Mouse (Mus musculus): ENCODE results near the gene Zfp988. TPM values are rescaled to one million over a fixed set of nuclear protein-coding genes. Genes with fewer than 3 reads are reported as not detected.
"Not testable (repeated sequence)": the region's sequence is repeated elsewhere in the genome, so short reads cannot be mapped to it uniquely, and the experiment has no call there.

Zfp988 gene
- polyA plus RNA-seq, 1 experiment, result 0.04 TPM

- DNase-seq (ENCODE audit: low spot score), result not testable (repeated sequence)
These were observed 37.8 kb downstream of the Zfp988 start for GRCm38 (mm10) chr4:147343042-147343908.

- not testable (repeated sequence) for DNase-seq (ENCODE audit: low spot score)
These were observed 39.6 kb downstream of the Zfp988 start for GRCm38 (mm10) chr4:147345061-147345554.

GRCm38 (mm10) chr4:147346361-147347035 is 41.0 kb downstream of the Zfp988 start:
- DNase-seq (ENCODE audit: low spot score), result not testable (repeated sequence)

GRCm38 (mm10) chr4:147347300-147347699 is 41.8 kb downstream of the Zfp988 start:
- DNase-seq (ENCODE audit: low spot score), result not testable (repeated sequence)

- DNase-seq (ENCODE audit: low spot score), result not testable (repeated sequence)
These were observed 42.4 kb downstream of the Zfp988 start for GRCm38 (mm10) chr4:147347880-147348279.

- DNase-seq (ENCODE audit: low spot score), result not testable (repeated sequence)
These were observed 42.9 kb downstream of the Zfp988 start for GRCm38 (mm10) chr4:147348401-147348800.

- not testable (repeated sequence) for DNase-seq (ENCODE audit: low spot score)
These were observed 43.6 kb downstream of the Zfp988 start for GRCm38 (mm10) chr4:147348906-147349686.

- not testable (repeated sequence) for DNase-seq (ENCODE audit: low spot score)
These were observed 44.4 kb downstream of the Zfp988 start for GRCm38 (mm10) chr4:147349687-147350415.

- not testable (repeated sequence) for DNase-seq (ENCODE audit: low spot score)
These were observed 45.1 kb downstream of the Zfp988 start for GRCm38 (mm10) chr4:147350541-147350940.

- DNase-seq (ENCODE audit: low spot score), result not testable (repeated sequence)
These were observed 46.0 kb downstream of the Zfp988 start for GRCm38 (mm10) chr4:147351376-147351980.

- peak; percentile 18 for DNase-seq (ENCODE audit: low spot score)
These were observed 48.2 kb downstream of the Zfp988 start for GRCm38 (mm10) chr4:147353626-147354025.

GRCm38 (mm10) chr4:147356042-147356441 is 50.6 kb downstream of the Zfp988 start:
- not testable (repeated sequence) for DNase-seq (ENCODE audit: low spot score)

GRCm38 (mm10) chr4:147357195-147357594 is 51.7 kb downstream of the Zfp988 start:
- not testable (repeated sequence) for DNase-seq (ENCODE audit: low spot score)

- DNase-seq (ENCODE audit: low spot score), result not testable (repeated sequence)
These were observed 55.5 kb downstream of the Zfp988 start, which contains the start of gene Zfp978 for GRCm38 (mm10) chr4:147361003-147361402. TSS of gene Zfp978 (plus strand) at chr4:147361303.

GRCm38 (mm10) chr4:147361872-147362271 is 56.4 kb downstream of the Zfp988 start:
- DNase-seq (ENCODE audit: low spot score), result not testable (repeated sequence)

- DNase-seq (ENCODE audit: low spot score), result not testable (repeated sequence)
These were observed 64.1 kb downstream of the Zfp988 start for GRCm38 (mm10) chr4:147369564-147369963.

GRCm38 (mm10) chr4:147383199-147383598 is 77.7 kb downstream of the Zfp988 start:
- DNase-seq (ENCODE audit: low spot score), result not testable (repeated sequence)

Measured in urinary bladder, adult 2 months (tissue).